Comparison of ENCODE assay signal across 15 mouse cellular contexts in genomic region chr19:46215401-46215800, GRCm38 (mm10).
DNase-seq lines count a peak whose midpoint lies in the region; ATAC-seq and TF ChIP-seq lines count a peak whose summit lies in the region.
"Had no signal": no experiment of that assay in that cellular context is flagged by ENCODE, and none has a peak within 500 bp of the region (broad histone marks: within the 10 kb centered on the region; RNA-seq: fewer than 3 reads in every experiment).

No protein-coding gene starts in this region.

- no peaks in the 10 kb centered on the region for H3K9me3 ChIP-seq in hindbrain, postnatal 0 days (ENCODE audit: low read length)
- H3K9me3 ChIP-seq in hindbrain, embryonic 12.5 days (replicated peaks), result no peaks in the 10 kb centered on the region
- H3K9me3 ChIP-seq in embryonic facial prominence, embryonic 12.5 days, result no peaks in the 10 kb centered on the region
- H3K9me3 ChIP-seq: hindbrain, embryonic 15.5 days; liver, embryonic 15.5 days; midbrain, embryonic 15.5 days had no signal

- no peak for TF ChIP-seq CTCF in hindbrain, postnatal 0 days (IDR thresholded peaks at IDR 0.05; ENCODE audit: low read depth)

- H3K4me3 ChIP-seq in hindbrain, postnatal 0 days (ENCODE audit: low read length), result no peak overlapping the region
- no peak overlapping the region for H3K4me3 ChIP-seq in hindbrain, embryonic 12.5 days
- H3K4me3 ChIP-seq in embryonic facial prominence, embryonic 12.5 days, result no peak overlapping the region
- H3K4me3 ChIP-seq: hindbrain, embryonic 15.5 days; liver, embryonic 15.5 days; midbrain, embryonic 15.5 days had no signal

- no peak overlapping the region; the same call in 1 of the 2 replicates for H3K27ac ChIP-seq in hindbrain, postnatal 0 days
- H3K27ac ChIP-seq in hindbrain, embryonic 12.5 days, result no peak overlapping the region
- H3K27ac ChIP-seq in embryonic facial prominence, embryonic 12.5 days, result peak overlapping the region; percentile 54; the same call in 1 of the 2 replicates
- H3K27ac ChIP-seq: hindbrain, embryonic 15.5 days; liver, embryonic 15.5 days; midbrain, embryonic 15.5 days had no signal

- no peak for DNase-seq in hindbrain, postnatal 0 days (ENCODE audit: low spot score)
- DNase-seq in 3T3-L1 (ENCODE audit: low read depth, low spot score) (peak; percentile 94), MN1 (ENCODE audit: low spot score) (no peak)
- peak; percentile 23 to 30 for DNase-seq in heart, postnatal 10 days
- DNase-seq in urinary bladder, postnatal 4 days (ENCODE audit: low spot score in 2 of 2), result no peak
- DNase-seq: adrenal gland, postnatal 14 days; cerebellum, adult 11 months; right cerebral cortex, postnatal 25 days had no signal

- no peak overlapping the region for H3K9ac ChIP-seq in hindbrain, postnatal 0 days (replicated peaks; ENCODE audit: low read length)
- H3K9ac ChIP-seq in hindbrain, embryonic 12.5 days, result no peak overlapping the region
- H3K9ac ChIP-seq in embryonic facial prominence, embryonic 12.5 days, result no peak overlapping the region
- H3K9ac ChIP-seq: hindbrain, embryonic 15.5 days; liver, embryonic 15.5 days; midbrain, embryonic 15.5 days had no signal

- no peak overlapping the region for H3K4me2 ChIP-seq in hindbrain, postnatal 0 days (ENCODE audit: low read depth, low read length)
- no peak overlapping the region for H3K4me2 ChIP-seq in hindbrain, embryonic 12.5 days (replicated peaks)
- H3K4me2 ChIP-seq in embryonic facial prominence, embryonic 12.5 days (replicated peaks), result no peak overlapping the region
- H3K4me2 ChIP-seq: hindbrain, embryonic 15.5 days; liver, embryonic 15.5 days; midbrain, embryonic 15.5 days had no signal

- no peaks in the 10 kb centered on the region; the same call in 1 of the 2 replicates for H3K4me1 ChIP-seq in hindbrain, postnatal 0 days (ENCODE audit: insufficient read depth, low read length)
- peaks cover 9% of the 10 kb centered on the region; the same call in 1 of the 2 replicates for H3K4me1 ChIP-seq in hindbrain, embryonic 12.5 days
- peaks cover 16% of the 10 kb centered on the region for H3K4me1 ChIP-seq in embryonic facial prominence, embryonic 12.5 days
- H3K4me1 ChIP-seq: liver, embryonic 15.5 days had no signal

- 0 out of 2 replicates have a peak, but pooled peaks have one; percentile 27 for ATAC-seq in hindbrain, postnatal 0 days
- ATAC-seq in hindbrain, embryonic 12.5 days (ENCODE audit: low FRiP score), result no peak
- ATAC-seq in embryonic facial prominence, embryonic 12.5 days (ENCODE audit: insufficient number of reproducible peaks, insufficient read depth, low FRiP score, low TSS enrichment), result no peak
- ATAC-seq in erythroblast, adult 5-6 weeks (replicated peaks; ENCODE audit: low FRiP score, poor library complexity, severe bottlenecking), result no peak
- ATAC-seq: CD4-positive, CD25-positive, alpha-beta regulatory T cell, adult 4 months; midbrain, embryonic 15.5 days had no signal

- 32% methylated on average over 3 of the region's 3 CpGs for WGBS in hindbrain, postnatal 0 days
- 38% methylated on average over 3 of the region's 3 CpGs for WGBS in hindbrain, embryonic 12.5 days
- 27% methylated on average over 3 of the region's 3 CpGs for WGBS in embryonic facial prominence, embryonic 12.5 days

- H3K36me3 ChIP-seq in hindbrain, postnatal 0 days (ENCODE audit: insufficient read depth, low read length), result no peaks in the 10 kb centered on the region
- H3K36me3 ChIP-seq in hindbrain, embryonic 12.5 days, result no peaks in the 10 kb centered on the region
- no peaks in the 10 kb centered on the region for H3K36me3 ChIP-seq in embryonic facial prominence, embryonic 12.5 days
- H3K36me3 ChIP-seq: hindbrain, embryonic 15.5 days; liver, embryonic 15.5 days; midbrain, embryonic 15.5 days had no signal

- intact Hi-C loops in heart, postnatal 10 days (cut with DNase I), result no loop called here

- no peaks in the 10 kb centered on the region for H3K27me3 ChIP-seq in hindbrain, postnatal 0 days (ENCODE audit: insufficient read depth, low read length)
- no peaks in the 10 kb centered on the region for H3K27me3 ChIP-seq in hindbrain, embryonic 12.5 days
- no peaks in the 10 kb centered on the region for H3K27me3 ChIP-seq in embryonic facial prominence, embryonic 12.5 days
- H3K27me3 ChIP-seq: hindbrain, embryonic 15.5 days; liver, embryonic 15.5 days; midbrain, embryonic 15.5 days had no signal

Comparison
In these comparisons a context has a peak if more than half of its experiments do, and no peak if none do; other contexts are left out.
1. DNase-seq: peak in 3T3-L1 (single experiment) and heart, postnatal 10 days (2 of 2); none in hindbrain, postnatal 0 days (single experiment), urinary bladder, postnatal 4 days (0 of 2) and MN1 (single experiment).